Mouse (Mus musculus) C2C12 (cell line): Measurements from ENCODE around the gene Cntnap2.

Experiments
- CEBPB ChIP-seq: IDR thresholded peaks from one replicate; pipeline ENCODE4 v1.6.1; 2011; ENCODE audit warnings: low read depth, mild to moderate bottlenecking, control low read depth, moderate library complexity
- CTCF ChIP-seq: IDR thresholded peaks from one replicate; pipeline ENCODE4 v1.5.1; 2011; ENCODE audit not compliant: control insufficient read depth, insufficient read depth, insufficient read length
- FOSL1 ChIP-seq: IDR thresholded peaks from one replicate; pipeline ENCODE4 v1.8.0; 2011; ENCODE audit warnings: mild to moderate bottlenecking, low read length; ENCODE audit not compliant: poor library complexity, insufficient read depth, severe bottlenecking
- MAX ChIP-seq: IDR thresholded peaks from one replicate; pipeline ENCODE4 v1.6.1; 2011; ENCODE audit warnings: mild to moderate bottlenecking, control low read depth
- MYOD1 ChIP-seq: IDR thresholded peaks from one replicate; pipeline ENCODE4 v1.6.1; 2011; ENCODE audit warnings: low read depth; ENCODE audit not compliant: control insufficient read depth, insufficient read length
- MYOG ChIP-seq: IDR thresholded peaks from one replicate; pipeline ENCODE4 v1.6.1; 2011; ENCODE audit not compliant: control insufficient read depth, insufficient read length; ENCODE audit errors: extremely low read depth
- USF1 ChIP-seq: IDR thresholded peaks from one replicate; pipeline ENCODE4 v1.6.1; 2011; ENCODE audit warnings: low read depth, mild to moderate bottlenecking, control low read depth, moderate library complexity

GRCm38 (mm10) chr6:47197570-47197969 lies 2138.4 kb downstream of the Cntnap2 start:
- TF ChIP-seq USF1 (no peak), CTCF (no peak), MYOD1 (no peak), MAX (no peak), CEBPB (no peak), MYOG (no peak), FOSL1 (no peak)
